Mouse (Mus musculus) c-Kit-positive CD71-positive TER-119-positive erythroid progenitor cells, embryonic 14.5 days (primary cell): ENCODE results near the gene Gm28047.
"Not testable (repeated sequence)": the region's sequence is repeated elsewhere in the genome, so short reads cannot be mapped to it uniquely, and the experiment has no call there.

Experiments used
- DNase-seq: peaks from one replicate; pipeline ENCODE4 v3.0.0-alpha.2; 2013; ENCODE audit warnings: low spot score

The Gm28047 gene

GRCm38 (mm10) chr15:102624970-102625686 lies at the start of gene Gm28047, which contains the start of gene Atf7:
Gene Gm28047 (minus strand): TSS chr15:102625067.
Gene Atf7 (minus strand): TSS chr15:102625464.
- peak; percentile 98 for DNase-seq

DNA sequence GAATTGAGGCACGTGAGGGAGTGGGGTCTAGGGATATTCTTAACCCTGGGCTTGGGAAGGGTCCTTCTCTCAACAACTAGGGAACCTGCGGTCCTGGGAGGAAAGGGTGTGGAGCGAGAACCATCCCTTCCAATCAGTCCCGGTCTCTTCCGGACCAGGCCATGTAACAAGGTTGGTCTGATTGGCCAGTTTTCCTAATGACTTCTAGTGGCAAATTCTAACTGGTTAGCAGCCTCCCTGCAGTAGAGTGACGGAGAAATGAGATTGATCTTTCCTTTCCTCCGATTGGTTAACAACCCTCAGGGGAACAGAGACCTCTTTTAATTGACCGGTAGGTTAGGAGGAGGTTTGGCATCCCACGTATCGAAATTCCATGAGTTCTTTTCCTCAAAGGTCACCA lies 48.7 kb upstream of the Gm28047 start:
- no peak for DNase-seq

DNA sequence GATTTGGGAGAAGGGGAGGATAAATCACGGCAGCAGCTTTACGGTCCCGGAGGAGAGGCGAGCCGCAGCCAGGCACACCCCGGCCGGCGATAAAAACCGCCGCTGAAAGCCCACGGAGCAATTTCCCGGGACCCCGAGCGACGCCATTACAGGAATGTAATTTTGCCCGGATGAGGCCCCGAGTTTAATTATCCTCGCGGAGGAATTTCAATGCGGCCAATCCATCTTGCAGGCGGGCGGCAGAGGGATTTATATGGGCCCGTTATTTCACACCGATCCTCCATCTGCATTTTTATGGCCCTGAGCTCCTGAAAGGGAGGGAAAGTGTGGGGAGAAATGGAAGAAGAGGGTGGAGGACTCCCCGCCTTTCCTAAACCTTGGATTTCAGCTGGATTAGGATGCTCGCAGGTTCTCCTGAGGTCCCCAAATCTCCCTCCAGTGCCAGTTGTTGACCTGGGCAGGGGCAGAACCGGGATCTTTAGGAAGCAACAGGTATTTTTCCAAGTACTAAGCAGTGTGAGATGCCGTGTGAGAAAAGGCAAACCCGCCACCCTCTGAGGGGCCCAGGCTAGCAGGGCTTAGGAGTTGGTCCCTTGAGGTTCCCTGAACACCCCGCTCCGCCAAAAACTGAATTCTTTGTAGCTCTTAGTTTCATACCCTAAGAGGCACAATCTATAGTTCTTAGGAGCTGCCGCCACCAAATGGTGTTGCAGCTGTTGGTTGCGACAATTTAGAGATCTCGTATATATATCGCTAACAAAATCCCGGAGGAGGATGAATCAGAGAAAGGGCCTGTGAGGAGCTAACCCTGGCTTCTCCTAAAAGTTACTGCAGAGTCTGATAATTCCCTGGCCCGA lies 47.6 kb upstream of the Gm28047 start, which contains the start of gene Atp5g2:
Atp5g2 (minus strand) TSS at position 138 of the 857 bp plus-strand sequence.
- no peak for DNase-seq

DNA sequence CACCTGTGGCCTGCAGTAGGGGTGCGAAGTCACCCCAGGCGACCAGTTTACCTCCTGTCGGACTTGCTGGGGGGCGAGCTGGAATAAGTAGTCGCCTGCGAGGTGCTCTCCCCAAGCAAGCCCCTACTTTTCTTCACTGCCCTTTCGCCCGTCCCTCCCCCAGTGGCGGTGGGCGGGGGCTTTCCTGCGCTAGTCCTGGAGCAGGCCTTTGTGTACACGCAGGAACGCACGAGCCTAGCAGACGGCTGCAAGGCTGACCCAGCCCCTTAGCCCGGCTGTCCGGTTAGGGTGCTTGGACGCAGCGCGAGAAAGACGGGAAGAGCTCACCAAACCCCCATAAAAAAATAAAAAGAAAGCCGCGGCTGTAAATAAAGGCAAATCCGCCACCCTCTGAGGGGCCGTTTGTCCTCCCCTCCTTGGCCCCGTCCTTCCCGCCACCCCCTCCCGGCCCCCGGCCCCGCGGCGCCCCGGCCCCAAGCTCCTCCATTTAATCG lies 46.9 kb upstream of the Gm28047 start:
- DNase-seq = no peak

GRCm38 (mm10) chr15:102670767-102671575 lies 46.1 kb upstream of the Gm28047 start:
- peak; percentile 96 for DNase-seq

DNA sequence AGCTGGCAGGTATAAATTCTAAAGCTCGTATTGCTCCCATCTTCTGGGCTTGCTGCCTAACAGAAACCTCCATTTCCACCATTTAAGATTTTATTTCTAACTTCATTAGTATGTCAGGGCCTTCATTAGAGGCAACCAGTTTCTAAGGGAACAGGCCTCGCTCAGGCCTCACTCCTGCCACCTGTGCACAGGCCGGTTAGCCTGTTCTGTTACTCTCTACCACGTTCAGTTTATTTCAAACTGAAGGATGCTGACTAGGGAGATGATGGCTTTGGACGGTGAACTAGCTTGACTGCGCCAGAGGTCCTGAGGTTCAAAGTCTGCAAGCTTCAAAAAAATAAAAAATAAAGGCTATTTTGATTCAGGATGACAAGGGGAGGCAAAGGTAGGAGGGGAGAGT lies 45.4 kb upstream of the Gm28047 start:
- peak; percentile 31 for DNase-seq

GRCm38 (mm10) chr15:102669571-102669970 lies 44.7 kb upstream of the Gm28047 start:
- DNase-seq = no peak

- DNase-seq = peak; percentile 58
These were observed 40.6 kb upstream of the Gm28047 start for GRCm38 (mm10) chr15:102665494-102665893.

GRCm38 (mm10) chr15:102663825-102664224 lies 39.0 kb upstream of the Gm28047 start:
- no peak for DNase-seq

DNA sequence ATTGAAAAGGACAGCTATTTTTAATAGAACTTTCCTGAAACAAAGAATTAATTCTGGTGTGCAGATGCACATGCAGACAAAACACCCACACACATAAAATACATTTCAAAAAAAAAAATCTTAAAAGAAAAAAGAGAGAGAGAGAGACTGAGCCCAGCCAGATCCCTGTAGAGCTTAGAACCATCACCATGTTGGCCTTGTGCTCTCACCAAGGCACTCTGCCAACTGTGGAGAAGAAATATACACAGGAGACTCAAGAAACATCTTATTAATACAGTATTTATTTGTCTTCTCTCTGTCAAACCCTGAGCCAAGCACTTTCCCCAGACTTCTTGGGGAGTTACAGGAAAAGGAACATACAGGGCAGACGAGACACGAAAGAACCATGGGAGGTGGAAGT lies 37.7 kb upstream of the Gm28047 start:
- not testable (repeated sequence) for DNase-seq

GRCm38 (mm10) chr15:102657926-102658381 lies 33.1 kb upstream of the Gm28047 start:
- no peak for DNase-seq

DNA sequence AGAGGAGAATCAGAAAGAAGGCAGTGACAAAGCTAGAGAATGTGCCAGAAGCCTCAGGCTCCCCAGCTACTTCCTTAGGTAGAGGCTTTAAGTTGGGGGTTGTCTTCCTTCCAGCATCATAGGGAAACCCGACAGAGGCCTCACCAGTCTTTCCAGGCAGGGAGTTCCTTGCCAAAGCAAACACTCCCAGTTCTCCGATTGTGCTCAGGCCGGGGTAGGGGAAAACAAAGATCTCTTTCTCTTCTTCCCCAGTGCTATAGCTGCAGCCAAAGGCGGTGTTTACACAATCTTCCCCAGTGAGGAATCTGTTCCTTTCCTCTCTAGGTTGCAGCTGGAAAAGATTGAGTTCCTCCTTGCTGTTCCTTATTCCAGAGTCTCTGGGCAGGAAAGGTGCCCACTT lies 31.8 kb upstream of the Gm28047 start:
- DNase-seq = no peak

GRCm38 (mm10) chr15:102651928-102652660 lies 27.2 kb upstream of the Gm28047 start:
- DNase-seq = not testable (repeated sequence)

- DNase-seq = no peak
These were observed 26.2 kb upstream of the Gm28047 start for GRCm38 (mm10) chr15:102651107-102651506.

DNA sequence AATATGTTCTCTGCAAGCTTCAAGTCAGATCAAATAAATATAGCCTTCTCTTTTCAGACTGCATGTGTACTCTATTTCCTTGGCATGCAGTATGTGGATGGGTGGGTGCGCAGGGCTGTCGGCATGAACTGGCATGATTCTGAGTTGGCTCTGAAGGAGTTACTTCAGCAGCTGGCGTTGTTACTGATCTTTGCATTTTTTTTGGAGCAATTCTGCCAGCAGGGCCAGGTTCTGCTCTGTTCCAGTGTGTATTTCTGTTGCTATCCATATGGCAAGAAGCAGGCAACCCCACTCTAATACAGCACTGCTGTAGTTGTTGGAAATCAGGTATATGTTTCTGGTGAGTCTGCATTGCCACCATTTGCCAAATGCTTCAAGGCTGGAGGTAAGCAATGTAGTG lies 10.9 kb upstream of the Gm28047 start:
- DNase-seq = no peak

DNA sequence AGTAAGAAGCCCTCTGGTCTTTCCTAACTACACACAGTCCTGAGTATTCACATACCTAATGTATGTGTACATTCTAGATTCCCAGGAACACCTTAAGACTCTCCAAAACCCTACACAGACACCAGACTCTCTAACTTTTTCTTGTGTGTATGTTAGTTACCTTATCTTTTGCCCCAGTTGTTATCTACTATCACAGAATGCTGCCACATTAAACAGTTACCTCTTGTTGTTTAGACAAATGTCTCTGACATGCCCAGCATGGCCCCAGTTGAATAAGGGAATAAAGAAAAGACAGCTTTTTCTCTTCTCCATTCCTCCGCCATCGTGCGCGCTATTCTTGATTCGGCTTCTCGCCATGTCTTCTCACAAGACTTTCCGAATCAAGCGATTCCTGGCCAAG lies 9.8 kb upstream of the Gm28047 start:
- DNase-seq = no peak

GRCm38 (mm10) chr15:102625687-102626055 lies 804 bp upstream of the Gm28047 start:
- no peak for DNase-seq

GRCm38 (mm10) chr15:102624291-102624969 lies 437 bp downstream of the Gm28047 start:
- peak; percentile 29 for DNase-seq

GRCm38 (mm10) chr15:102623121-102623520 lies 1.7 kb downstream of the Gm28047 start:
- DNase-seq = no peak

GRCm38 (mm10) chr15:102622536-102622935 lies 2.3 kb downstream of the Gm28047 start:
- no peak for DNase-seq

DNA sequence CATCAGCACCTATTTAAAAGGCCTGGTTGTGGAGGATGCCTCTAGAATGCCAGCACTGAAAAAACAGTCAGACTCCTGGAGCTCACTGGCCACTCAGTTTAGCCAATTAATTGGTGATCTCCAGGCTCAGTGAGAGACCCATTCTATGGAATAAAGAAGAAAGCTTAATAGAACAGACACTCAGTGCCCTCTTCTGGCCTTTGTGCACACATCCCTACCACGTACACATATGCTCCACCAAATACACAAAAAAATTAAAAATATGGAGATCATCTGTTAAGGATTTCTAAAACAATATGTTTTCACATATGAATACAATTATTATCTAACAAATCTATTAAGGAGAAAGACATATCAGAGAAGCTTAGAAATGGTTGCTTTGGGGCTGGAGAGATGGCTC lies 4.1 kb downstream of the Gm28047 start:
- no peak for DNase-seq
